Mouse (Mus musculus) naive thymus-derived CD4-positive, alpha-beta T cell, adult 2 months (primary cell): ENCODE measurements around the gene Clip2.

Source experiments
- DNase-seq: peaks from one replicate; pipeline ENCODE4 v3.0.0-alpha.2; 2011; ENCODE audit warnings: low read depth

The Clip2 gene

GRCm38 (mm10) chr5:134564272-134564671 is 12.0 kb upstream of the Clip2 start:
- no peak for DNase-seq

GRCm38 (mm10) chr5:134560450-134561171 is 8.4 kb upstream of the Clip2 start:
- DNase-seq = no peak

GRCm38 (mm10) chr5:134560071-134560449 is 7.8 kb upstream of the Clip2 start, which contains the start of gene Syna:
Gene Syna (minus strand): TSS chr5:134560171.
- no peak for DNase-seq

- no peak for DNase-seq
Observed at GRCm38 (mm10) chr5:134555463-134556164, 3.4 kb upstream of the Clip2 start.

GRCm38 (mm10) chr5:134553951-134554546 is 1.8 kb upstream of the Clip2 start:
- no peak for DNase-seq

GRCm38 (mm10) chr5:134551233-134552109 is 763 bp downstream of the Clip2 start:
- peak; percentile 51 for DNase-seq

- DNase-seq = peak; percentile 43
Observed at GRCm38 (mm10) chr5:134550836-134551232, 1.4 kb downstream of the Clip2 start.

GRCm38 (mm10) chr5:134549640-134550168 is 2.5 kb downstream of the Clip2 start:
- no peak for DNase-seq

- no peak for DNase-seq
Observed at GRCm38 (mm10) chr5:134548306-134548705, 3.9 kb downstream of the Clip2 start.

GRCm38 (mm10) chr5:134546790-134547189 is 5.4 kb downstream of the Clip2 start:
- DNase-seq = no peak

- peak; percentile 47 for DNase-seq
Observed at GRCm38 (mm10) chr5:134545242-134545629, 7.0 kb downstream of the Clip2 start.

- DNase-seq = no peak
Observed at GRCm38 (mm10) chr5:134544516-134545241, 7.6 kb downstream of the Clip2 start.

GRCm38 (mm10) chr5:134541640-134542039 is 10.6 kb downstream of the Clip2 start:
- no peak for DNase-seq

- no peak for DNase-seq
Observed at GRCm38 (mm10) chr5:134540881-134541280, 11.4 kb downstream of the Clip2 start.

GRCm38 (mm10) chr5:134539891-134540290 is 12.3 kb downstream of the Clip2 start:
- peak; percentile 53 for DNase-seq

- DNase-seq = no peak
Observed at GRCm38 (mm10) chr5:134536036-134536435, 16.2 kb downstream of the Clip2 start.

- DNase-seq = no peak
Observed at GRCm38 (mm10) chr5:134532417-134532816, 19.8 kb downstream of the Clip2 start.

GRCm38 (mm10) chr5:134531585-134531984 is 20.6 kb downstream of the Clip2 start:
- no peak for DNase-seq

GRCm38 (mm10) chr5:134530830-134531229 is 21.4 kb downstream of the Clip2 start:
- no peak for DNase-seq

GRCm38 (mm10) chr5:134528488-134528887 is 23.7 kb downstream of the Clip2 start:
- no peak for DNase-seq
